Mouse (Mus musculus): ENCODE results near the gene Gabra5. TPM values are rescaled to one million over a fixed set of nuclear protein-coding genes. Genes with fewer than 3 reads are reported as not detected.

The Gabra5 gene
- polyA plus RNA-seq, 1 experiment: 34.0 TPM

- no peak overlapping the region for H3K27ac ChIP-seq (ENCODE audit: insufficient read depth, low read length)
- TF ChIP-seq CTCF (IDR thresholded peaks at IDR 0.05; ENCODE audit: extremely low read depth, insufficient read depth, low read length) (no peak), POLR2A (IDR thresholded peaks at IDR 0.05; ENCODE audit: extremely low read depth, insufficient read depth, low read length) (no peak)
- H3K4me3 ChIP-seq (ENCODE audit: insufficient read depth, low read length): no peak overlapping the region
- H3K4me1 ChIP-seq (ENCODE audit: control insufficient read depth, insufficient read depth, low read length): no peaks in the 10 kb centered on the region
Measured at GRCm38 (mm10) chr7:57393551-57393950, 116.3 kb downstream of the Gabra5 start.

GRCm38 (mm10) chr7:57390046-57390445 is 119.8 kb downstream of the Gabra5 start:
- Histone ChIP-seq H3K4me3 (ENCODE audit: insufficient read depth, low read length) (no peak overlapping the region), H3K27ac (ENCODE audit: insufficient read depth, low read length) (no peak overlapping the region), H3K4me1 (ENCODE audit: control insufficient read depth, insufficient read depth, low read length) (no peaks in the 10 kb centered on the region)
- TF ChIP-seq POLR2A (IDR thresholded peaks at IDR 0.05; ENCODE audit: extremely low read depth, insufficient read depth, low read length): no peak
- TF ChIP-seq CTCF (IDR thresholded peaks at IDR 0.05; ENCODE audit: extremely low read depth, insufficient read depth, low read length): peak; percentile 53

GRCm38 (mm10) chr7:57387341-57387654 is 122.6 kb downstream of the Gabra5 start:
- Histone ChIP-seq H3K27ac (ENCODE audit: insufficient read depth, low read length) (no peak overlapping the region), H3K4me3 (ENCODE audit: insufficient read depth, low read length) (peak overlapping the region; percentile 58), H3K4me1 (ENCODE audit: control insufficient read depth, insufficient read depth, low read length) (no peaks in the 10 kb centered on the region)
- 0 out of 2 replicates have a peak, but pooled peaks have one; percentile 7 for TF ChIP-seq CTCF (IDR thresholded peaks at IDR 0.05; ENCODE audit: extremely low read depth, insufficient read depth, low read length)
- TF ChIP-seq POLR2A (IDR thresholded peaks at IDR 0.05; ENCODE audit: extremely low read depth, insufficient read depth, low read length): no peak

- Histone ChIP-seq H3K4me1 (ENCODE audit: control insufficient read depth, insufficient read depth, low read length) (no peaks in the 10 kb centered on the region), H3K4me3 (ENCODE audit: insufficient read depth, low read length) (peak within 1 kb of the TSS; percentile 58), H3K27ac (ENCODE audit: insufficient read depth, low read length) (peak within 1 kb of the TSS; percentile 90)
- no peak for TF ChIP-seq CTCF (IDR thresholded peaks at IDR 0.05; ENCODE audit: extremely low read depth, insufficient read depth, low read length)
- no peak for TF ChIP-seq POLR2A (IDR thresholded peaks at IDR 0.05; ENCODE audit: extremely low read depth, insufficient read depth, low read length)
Measured at GRCm38 (mm10) chr7:57386517-57387340, 123.1 kb downstream of the Gabra5 start, which contains the start of gene Gabrg3. Gabrg3 (minus strand) TSS chr7:57387188.

- TF ChIP-seq CTCF (IDR thresholded peaks at IDR 0.05; ENCODE audit: extremely low read depth, insufficient read depth, low read length) (peak; percentile 73), POLR2A (IDR thresholded peaks at IDR 0.05; ENCODE audit: extremely low read depth, insufficient read depth, low read length) (peak; percentile 23; the same call in 1 of the 2 replicates)
- Histone ChIP-seq H3K4me1 (ENCODE audit: control insufficient read depth, insufficient read depth, low read length) (no peaks in the 10 kb centered on the region), H3K27ac (ENCODE audit: insufficient read depth, low read length) (0 out of 2 replicates have a peak overlapping the region, but pooled peaks have one; percentile 9), H3K4me3 (ENCODE audit: insufficient read depth, low read length) (peak overlapping the region; percentile 3)
Measured at GRCm38 (mm10) chr7:57384112-57384511, 125.7 kb downstream of the Gabra5 start.

GRCm38 (mm10) chr7:57366013-57366390 is 143.9 kb downstream of the Gabra5 start:
- TF ChIP-seq CTCF (IDR thresholded peaks at IDR 0.05; ENCODE audit: extremely low read depth, insufficient read depth, low read length) (no peak), POLR2A (IDR thresholded peaks at IDR 0.05; ENCODE audit: extremely low read depth, insufficient read depth, low read length) (no peak)
- Histone ChIP-seq H3K4me3 (ENCODE audit: insufficient read depth, low read length) (no peak overlapping the region), H3K27ac (ENCODE audit: insufficient read depth, low read length) (no peak overlapping the region), H3K4me1 (ENCODE audit: control insufficient read depth, insufficient read depth, low read length) (peaks cover 3% of the 10 kb centered on the region)

- no peak overlapping the region for H3K27ac ChIP-seq (ENCODE audit: insufficient read depth, low read length)
- TF ChIP-seq CTCF (IDR thresholded peaks at IDR 0.05; ENCODE audit: extremely low read depth, insufficient read depth, low read length) (no peak), POLR2A (IDR thresholded peaks at IDR 0.05; ENCODE audit: extremely low read depth, insufficient read depth, low read length) (no peak)
- H3K4me3 ChIP-seq (ENCODE audit: insufficient read depth, low read length): no peak overlapping the region
- H3K4me1 ChIP-seq (ENCODE audit: control insufficient read depth, insufficient read depth, low read length): peaks cover 3% of the 10 kb centered on the region
Measured at GRCm38 (mm10) chr7:57365134-57366012, 144.5 kb downstream of the Gabra5 start.

GRCm38 (mm10) chr7:57363812-57364211 is 146.0 kb downstream of the Gabra5 start:
- TF ChIP-seq POLR2A (IDR thresholded peaks at IDR 0.05; ENCODE audit: extremely low read depth, insufficient read depth, low read length): no peak
- H3K4me3 ChIP-seq (ENCODE audit: insufficient read depth, low read length): no peak overlapping the region
- H3K27ac ChIP-seq (ENCODE audit: insufficient read depth, low read length): no peak overlapping the region
- peaks cover 3% of the 10 kb centered on the region for H3K4me1 ChIP-seq (ENCODE audit: control insufficient read depth, insufficient read depth, low read length)

- Histone ChIP-seq H3K27ac (ENCODE audit: insufficient read depth, low read length) (no peak overlapping the region), H3K4me3 (ENCODE audit: insufficient read depth, low read length) (no peak overlapping the region), H3K4me1 (ENCODE audit: control insufficient read depth, insufficient read depth, low read length) (peaks cover 8% of the 10 kb centered on the region)
- no peak for TF ChIP-seq POLR2A (IDR thresholded peaks at IDR 0.05; ENCODE audit: extremely low read depth, insufficient read depth, low read length)
- no peak for TF ChIP-seq CTCF (IDR thresholded peaks at IDR 0.05; ENCODE audit: extremely low read depth, insufficient read depth, low read length)
Measured at GRCm38 (mm10) chr7:57357871-57358540, 151.9 kb downstream of the Gabra5 start.

Other genes with a start within 250 kb of the Gabra5 start
- 10.5 and 11.8 TPM in 2 replicates for gene Gabrg3, start 122.9 kb downstream of the Gabra5 start, polyA plus RNA-seq (2012; rRNA removed)
- 81.5 and 84.4 TPM in 2 replicates for gene Gabrb3, start 90.4 kb downstream of the Gabra5 start, polyA plus RNA-seq (2012; rRNA removed)

Data from cortical plate, adult 2 months (tissue).